Mouse (Mus musculus) thymus, postnatal 4 days (tissue): Measurements from ENCODE around the gene Azin2.
A peak's percentile ranks its signal among the peaks of the same experiment; 100 is the strongest.

Experiments
- DNase-seq: peaks from one replicate; pipeline ENCODE4 v3.0.0; 2021

Azin2 gene

GRCm38 (mm10) chr4:128932783-128933182 lies 29.5 kb downstream of the Azin2 start:
- no peak for DNase-seq

DNA sequence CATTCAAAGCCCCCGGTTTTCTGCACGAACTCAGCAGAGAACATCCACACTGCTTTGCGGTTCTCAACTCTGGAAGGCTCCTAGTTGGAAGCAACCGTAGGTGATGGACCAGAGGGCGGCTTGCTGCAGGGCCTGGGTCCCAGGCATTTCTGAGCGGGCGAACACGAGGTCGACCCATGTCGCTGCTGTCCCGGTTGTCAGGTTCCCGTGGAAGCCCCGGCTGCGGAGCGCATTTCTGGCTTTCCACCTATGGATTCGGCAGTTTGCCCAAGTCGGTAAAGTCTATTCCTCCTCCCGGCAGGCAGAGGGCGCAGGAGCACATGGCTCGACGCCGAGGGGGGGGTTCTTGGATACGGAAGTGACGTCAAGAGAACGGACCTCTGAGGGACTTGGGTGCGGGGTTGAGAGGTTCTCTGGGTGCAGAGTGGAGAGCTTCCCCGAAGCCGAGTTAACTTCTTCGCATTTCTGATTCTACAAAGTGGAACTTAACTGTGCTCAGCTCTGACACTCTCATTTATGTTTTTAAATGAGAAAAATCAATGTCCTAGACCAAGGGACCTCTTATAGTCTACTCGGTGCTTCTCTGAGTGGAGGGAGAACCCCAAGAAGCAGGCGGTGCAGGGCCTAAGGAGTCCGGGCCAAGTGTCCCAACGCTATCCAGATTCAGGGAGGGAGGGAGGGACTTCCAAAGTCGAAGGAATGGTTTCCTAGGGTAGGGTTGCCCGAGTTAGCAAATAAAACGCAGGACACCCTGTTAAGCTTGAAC lies 37.2 kb downstream of the Azin2 start:
- DNase-seq = peak; percentile 85

DNA sequence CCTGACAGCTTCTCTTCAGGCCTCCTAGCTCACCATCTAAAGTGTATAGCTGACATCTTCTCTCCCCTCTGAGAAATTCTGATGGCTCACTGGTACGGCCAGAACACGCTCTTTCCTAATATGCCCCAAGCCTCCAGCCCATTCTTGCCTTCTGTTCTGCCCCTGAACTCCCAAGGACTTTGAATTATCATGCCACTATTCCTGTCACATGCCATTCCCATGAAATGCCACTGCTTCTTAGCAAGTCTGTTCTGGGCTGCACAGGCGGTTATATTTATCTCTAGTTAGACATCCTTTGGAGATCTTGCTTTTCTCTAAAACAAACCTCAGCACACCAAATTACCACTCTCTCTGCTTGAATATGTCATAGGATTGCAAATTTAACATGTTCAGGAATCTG lies 38.6 kb downstream of the Azin2 start:
- no peak for DNase-seq

GRCm38 (mm10) chr4:128919106-128919505 lies 43.1 kb downstream of the Azin2 start:
- no peak for DNase-seq

GRCm38 (mm10) chr4:128918187-128918586 lies 44.1 kb downstream of the Azin2 start:
- no peak for DNase-seq

GRCm38 (mm10) chr4:128917756-128918155 lies 44.5 kb downstream of the Azin2 start:
- DNase-seq = no peak

DNA sequence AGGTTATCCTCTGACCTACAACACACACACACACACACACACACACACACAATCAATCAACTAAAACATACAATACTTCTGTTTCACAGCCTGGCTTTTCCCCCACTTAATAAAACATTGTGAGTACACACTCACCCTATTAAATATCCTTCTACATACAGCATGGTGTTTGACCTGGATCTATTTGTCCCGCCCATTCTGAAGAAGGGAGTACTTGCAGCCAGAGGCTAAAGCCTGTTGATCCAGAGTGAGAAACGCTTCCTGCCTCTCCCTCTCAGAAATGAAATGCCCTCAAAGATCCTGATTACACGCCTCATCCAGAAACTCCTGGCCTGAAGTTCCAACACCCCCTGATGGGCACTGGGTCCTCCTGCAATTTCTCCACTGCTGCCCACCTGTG lies 45.1 kb downstream of the Azin2 start:
- DNase-seq = no peak

DNA sequence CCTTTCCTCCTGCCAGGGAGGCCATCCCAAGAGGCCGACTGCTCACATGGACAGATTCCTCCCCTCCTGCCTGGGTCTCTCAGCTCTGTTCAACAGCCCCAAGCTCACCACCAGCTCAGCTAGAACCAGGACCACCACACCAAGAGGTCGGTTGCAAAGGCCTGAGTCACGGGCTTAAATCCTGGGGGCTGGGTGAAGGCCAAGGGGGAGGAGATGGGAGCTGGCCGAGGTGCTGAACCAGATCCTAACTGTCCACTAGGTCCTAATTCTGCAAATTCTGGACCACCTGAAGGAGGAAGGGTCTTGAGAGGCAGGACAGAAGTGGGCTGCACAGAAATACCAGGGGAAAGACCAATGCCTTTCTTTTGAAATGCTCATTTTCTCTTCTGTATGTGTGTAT lies 48.4 kb downstream of the Azin2 start:
- peak; percentile 31 for DNase-seq

DNA sequence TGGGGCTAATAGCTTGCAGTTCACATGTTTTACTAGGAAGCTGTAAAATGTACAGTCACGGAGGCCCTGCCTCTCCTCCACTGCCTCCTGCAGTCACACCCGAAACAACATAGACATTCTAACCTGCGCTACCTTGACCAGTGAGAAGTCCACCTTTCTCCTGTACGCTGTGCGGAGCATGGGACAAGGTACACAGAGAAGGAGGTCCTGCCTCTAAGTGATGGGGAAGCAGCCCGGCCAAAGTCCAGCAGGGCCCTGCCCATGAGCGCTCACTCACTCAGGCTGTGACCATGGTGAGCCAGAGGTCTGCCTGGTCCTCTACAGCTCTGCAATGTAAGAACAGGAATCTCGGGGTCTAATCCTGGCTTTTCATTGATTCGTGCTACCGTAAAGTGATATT lies 50.2 kb downstream of the Azin2 start:
- no peak for DNase-seq

DNA sequence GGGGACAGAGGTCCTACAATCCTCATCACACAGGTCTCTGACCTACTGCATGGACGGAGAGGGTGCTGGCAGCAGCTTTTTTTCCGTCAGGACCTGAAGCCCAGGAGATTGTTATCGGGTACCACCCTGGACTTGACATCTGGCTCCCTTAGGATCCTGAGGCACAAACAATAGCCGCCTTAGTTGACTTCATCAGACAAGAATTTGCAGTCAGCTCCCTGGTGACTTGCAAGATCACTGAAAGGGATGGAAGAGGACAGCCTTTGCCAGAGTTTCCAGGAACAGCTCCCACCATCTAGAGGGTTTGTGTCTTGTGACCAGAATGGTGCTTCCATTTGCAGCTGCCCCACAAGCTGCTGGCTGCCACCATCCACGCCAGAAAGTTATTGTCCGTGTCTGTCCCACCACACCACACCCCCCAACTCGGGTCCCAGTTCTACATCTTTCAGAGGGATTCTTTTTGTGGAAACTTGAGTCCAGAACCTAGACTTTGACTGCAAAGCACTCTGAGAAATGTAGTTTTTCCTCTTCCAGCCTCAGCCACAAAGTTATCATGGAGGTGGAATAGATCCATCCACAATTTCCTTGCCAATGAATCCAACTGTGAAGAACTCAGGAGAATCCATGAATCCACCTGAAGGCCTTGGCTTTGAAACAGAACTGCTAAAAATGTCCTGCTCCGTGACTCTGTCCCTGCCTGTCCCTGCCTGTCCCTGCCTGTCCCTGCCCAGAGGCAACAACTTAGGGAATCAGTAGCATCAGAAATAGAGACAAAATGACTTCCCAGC lies 51.8 kb downstream of the Azin2 start:
- no peak for DNase-seq

DNA sequence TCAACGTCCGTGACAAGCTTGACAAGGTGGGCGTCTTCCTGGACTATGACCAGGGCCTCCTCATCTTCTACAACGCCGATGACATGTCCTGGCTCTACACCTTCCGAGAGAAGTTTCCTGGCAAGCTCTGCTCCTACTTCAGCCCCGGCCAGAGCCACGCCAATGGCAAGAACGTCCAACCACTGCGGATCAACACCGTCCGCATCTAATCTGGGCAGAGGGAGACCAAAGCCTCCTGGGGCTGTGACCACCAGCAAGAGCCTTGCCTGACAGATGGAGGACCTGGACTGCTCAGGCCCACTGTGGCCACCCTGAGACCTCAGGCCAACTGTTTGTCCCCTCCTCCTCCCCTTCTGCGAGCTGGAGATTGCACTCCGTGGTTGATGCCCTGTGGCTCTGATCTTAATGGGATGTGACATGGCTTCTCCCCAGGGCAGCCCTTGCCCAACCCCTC lies 52.8 kb downstream of the Azin2 start:
- no peak for DNase-seq

DNA sequence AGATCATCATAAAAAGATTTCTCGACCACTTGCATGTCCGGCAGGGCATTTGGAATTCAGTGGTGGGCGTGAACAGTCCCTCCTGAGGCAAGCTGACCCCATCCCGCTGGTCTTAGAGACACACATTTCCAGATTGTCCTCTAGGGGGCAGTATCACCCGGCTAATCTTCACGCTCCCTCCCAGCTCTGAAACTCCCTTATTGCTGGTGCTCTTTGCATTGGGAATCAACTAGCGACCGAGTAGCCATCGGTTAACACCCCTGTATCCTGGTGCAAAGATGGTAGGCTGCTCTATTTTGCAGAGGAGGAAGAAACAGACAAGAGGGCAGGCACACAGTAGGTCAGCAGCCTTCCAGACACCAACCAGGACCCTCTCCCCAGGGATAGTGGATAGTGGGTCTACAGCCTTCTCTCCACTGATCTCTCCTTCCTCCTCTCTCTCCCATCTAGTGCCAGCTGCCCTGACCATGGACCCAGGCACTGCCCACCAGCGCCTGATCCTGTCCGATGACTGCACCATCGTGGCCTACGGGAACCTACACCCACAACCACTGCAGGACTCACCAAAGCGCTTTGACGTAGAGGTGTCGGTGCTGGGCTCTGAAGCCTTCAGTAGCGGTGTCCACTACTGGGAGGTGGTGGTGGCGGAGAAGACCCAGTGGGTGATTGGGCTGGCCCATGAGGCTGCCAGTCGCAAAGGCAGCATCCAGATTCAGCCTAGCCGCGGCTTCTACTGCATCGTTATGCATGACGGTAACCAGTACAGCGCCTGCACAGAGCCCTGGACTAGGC lies 53.5 kb downstream of the Azin2 start:
- peak; percentile 52 for DNase-seq

DNA sequence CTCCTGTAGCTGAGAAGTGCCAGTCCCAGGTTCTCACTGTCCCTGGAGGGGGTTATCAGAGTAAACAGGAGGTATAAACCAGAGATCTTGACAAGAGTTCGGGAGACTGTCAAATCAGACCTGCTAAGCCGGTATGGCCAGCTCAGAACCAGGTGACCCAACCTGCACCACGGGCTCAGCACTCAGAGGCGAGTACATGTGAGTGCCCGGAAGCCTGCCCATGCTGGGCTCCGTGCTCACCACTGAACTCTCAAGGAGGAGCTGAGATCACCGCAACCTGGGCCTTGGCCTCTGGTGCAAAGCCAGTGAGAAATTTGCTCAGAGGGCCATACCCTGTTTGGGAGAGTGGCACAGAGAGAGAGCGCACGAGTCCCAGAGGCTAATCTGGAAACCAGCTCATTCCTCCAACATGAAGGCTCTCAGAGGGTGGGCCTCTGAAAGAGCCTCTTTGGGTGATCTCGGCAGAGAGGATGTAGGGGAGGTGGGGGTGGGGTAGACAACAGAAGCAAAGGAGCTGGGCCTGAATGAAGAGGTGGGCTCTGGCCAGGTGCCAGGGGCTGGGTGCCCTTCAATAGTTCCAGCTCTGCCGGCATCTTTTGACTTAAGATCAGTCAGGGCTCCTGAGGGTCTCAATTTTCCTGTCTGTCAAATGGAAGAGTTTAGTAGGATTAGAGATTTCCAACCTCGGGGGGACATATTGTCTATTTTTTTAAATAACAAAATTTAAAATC lies 54.8 kb downstream of the Azin2 start:
- no peak for DNase-seq

- DNase-seq = no peak
Measured at GRCm38 (mm10) chr4:128906757-128907156, 55.5 kb downstream of the Azin2 start.

- no peak for DNase-seq
Measured at GRCm38 (mm10) chr4:128905251-128905650, 57.0 kb downstream of the Azin2 start.

- no peak for DNase-seq
Measured at GRCm38 (mm10) chr4:128904035-128904800, 58.0 kb downstream of the Azin2 start.

DNA sequence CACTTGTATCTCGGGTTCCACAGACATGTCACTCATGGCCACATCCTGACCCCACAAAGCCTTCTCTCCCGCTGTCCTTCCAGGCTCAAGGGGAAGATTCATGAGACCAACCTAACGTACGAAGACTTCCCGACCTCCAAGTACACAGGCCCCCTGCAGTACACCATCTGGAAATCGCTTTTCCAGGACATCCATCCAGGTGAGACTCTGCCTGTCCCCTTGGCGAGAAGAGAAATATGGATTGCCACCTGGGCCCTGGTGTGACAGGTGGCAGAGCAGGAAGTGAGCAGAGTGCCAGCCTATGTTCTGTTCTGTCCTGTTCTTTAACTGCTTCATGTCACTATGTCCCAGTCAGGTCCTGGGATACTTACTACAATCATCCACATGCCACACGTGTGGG lies 59.9 kb downstream of the Azin2 start:
- DNase-seq = no peak

- no peak for DNase-seq
Measured at GRCm38 (mm10) chr4:128900484-128900883, 61.8 kb downstream of the Azin2 start.

- peak; percentile 25 for DNase-seq
Measured at GRCm38 (mm10) chr4:128899332-128899731, 62.9 kb downstream of the Azin2 start.

GRCm38 (mm10) chr4:128897911-128898421 lies 64.3 kb downstream of the Azin2 start:
- DNase-seq = no peak

- DNase-seq = no peak
Measured at GRCm38 (mm10) chr4:128896667-128897066, 65.6 kb downstream of the Azin2 start.

DNA sequence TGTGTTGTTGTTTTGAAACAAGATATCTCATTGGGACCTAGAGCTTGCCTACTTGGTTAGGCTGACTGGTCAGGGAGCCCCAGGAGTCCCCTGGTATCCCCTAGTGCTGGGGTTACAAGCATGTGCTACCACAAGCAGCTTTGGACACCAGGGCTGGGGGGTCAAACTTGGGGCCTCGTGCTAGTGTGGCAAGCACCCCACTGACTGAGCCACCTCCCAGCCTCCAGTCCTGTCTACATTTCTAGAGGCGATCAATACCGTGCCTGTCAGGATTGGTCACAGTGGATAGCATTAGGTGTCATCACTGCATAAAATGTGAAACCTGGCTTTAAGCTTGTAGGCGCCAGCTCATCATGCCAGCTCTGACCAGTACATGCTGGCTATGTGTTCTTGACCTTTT lies 66.4 kb downstream of the Azin2 start:
- no peak for DNase-seq
